Mouse (Mus musculus): Measurements from ENCODE around the gene Kcnq4. TPM values are rescaled to one million over a fixed set of nuclear protein-coding genes. Genes with fewer than 3 reads are reported as not detected.

Gene Kcnq4
- polyA plus RNA-seq, 1 experiment, result not detected

DNA sequence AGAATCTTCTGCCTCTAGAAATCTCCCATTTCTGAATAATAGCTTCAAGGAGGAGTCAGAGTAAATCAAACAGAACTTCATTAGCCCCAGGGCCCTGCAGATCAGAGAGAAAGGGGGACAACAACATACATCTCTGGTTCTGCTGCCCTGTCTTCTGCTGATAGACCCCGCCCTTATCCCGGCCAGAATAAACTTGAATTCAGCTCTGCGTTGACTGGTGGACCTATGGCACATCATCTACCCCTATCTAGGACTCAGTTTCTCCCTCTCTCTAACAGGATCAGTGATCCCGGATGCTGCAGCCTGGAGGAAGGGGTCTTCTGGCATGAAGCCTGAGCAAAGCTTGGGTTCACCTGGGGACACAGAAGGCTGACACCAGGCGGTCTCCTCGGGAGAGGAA, 17.8 kb downstream of the Kcnq4 start:
- Histone ChIP-seq H3K4me1 (ENCODE audit: control insufficient read depth, insufficient read depth, low read length) (no peaks in the 10 kb centered on the region; the same call in 1 of the 2 replicates), H3K4me3 (replicated peaks; ENCODE audit: control insufficient read depth, low read depth, low read length) (no peak overlapping the region), H3K27ac (ENCODE audit: control insufficient read depth, insufficient read depth, low read depth, low read length, poor library complexity) (no peak overlapping the region)
- TF ChIP-seq CTCF (IDR thresholded peaks at IDR 0.05; ENCODE audit: control insufficient read depth, insufficient read depth, low read length) (no peak), POLR2A (IDR thresholded peaks at IDR 0.05; ENCODE audit: borderline replicate concordance, control insufficient read depth, low read depth, low read length) (no peak)
- 25% methylated on average over 6 of the region's 6 CpGs for WGBS

DNA sequence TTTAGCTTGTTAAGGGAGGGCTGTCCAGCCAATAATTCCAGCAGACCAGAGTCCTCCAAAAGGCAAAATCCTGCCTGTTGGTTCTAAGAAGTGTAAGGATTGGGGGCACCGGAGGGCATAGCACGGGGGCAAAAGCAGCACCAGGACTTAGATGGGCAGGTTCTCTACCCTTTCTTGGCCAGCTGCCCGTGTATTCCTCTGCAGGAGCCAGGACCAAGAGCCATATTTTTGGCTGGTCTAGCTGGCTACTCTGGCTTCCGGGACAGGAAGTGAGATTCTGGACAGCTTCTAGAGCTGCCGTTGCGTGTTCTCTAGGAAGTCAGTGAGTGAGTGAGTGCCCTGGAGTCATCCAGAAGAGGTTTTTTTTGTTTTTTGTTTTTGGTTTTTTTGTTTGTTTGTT, 18.3 kb downstream of the Kcnq4 start:
- H3K4me3 ChIP-seq (replicated peaks; ENCODE audit: control insufficient read depth, low read depth, low read length), result no peak overlapping the region
- TF ChIP-seq POLR2A (IDR thresholded peaks at IDR 0.05; ENCODE audit: borderline replicate concordance, control insufficient read depth, low read depth, low read length) (no peak), CTCF (IDR thresholded peaks at IDR 0.05; ENCODE audit: control insufficient read depth, insufficient read depth, low read length) (no peak)
- 44% methylated on average over 6 of the region's 6 CpGs for WGBS
- no peaks in the 10 kb centered on the region; the same call in 1 of the 2 replicates for H3K4me1 ChIP-seq (ENCODE audit: control insufficient read depth, insufficient read depth, low read length)
- no peak overlapping the region for H3K27ac ChIP-seq (ENCODE audit: control insufficient read depth, insufficient read depth, low read depth, low read length, poor library complexity)

DNA sequence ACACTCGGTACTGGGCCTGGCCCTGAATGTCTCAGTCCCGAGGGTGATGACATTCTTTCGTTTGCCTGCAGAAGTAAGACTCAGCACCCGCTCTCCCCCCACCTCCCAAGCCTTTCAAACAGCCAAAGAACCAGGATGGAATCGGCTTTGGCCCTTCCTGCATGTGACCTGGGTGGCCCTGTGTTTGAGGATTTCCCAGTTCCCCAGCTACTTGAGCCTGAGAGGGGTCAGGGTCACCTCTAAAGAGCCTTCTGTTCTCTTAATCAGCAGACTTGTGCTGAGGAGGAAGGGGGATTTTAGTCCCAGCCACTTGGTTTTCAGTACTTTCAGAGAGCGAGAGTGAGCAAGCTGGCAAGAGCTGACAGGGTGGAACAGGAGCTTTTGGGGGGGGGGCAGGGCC, 19.0 kb downstream of the Kcnq4 start:
- TF ChIP-seq POLR2A (IDR thresholded peaks at IDR 0.05; ENCODE audit: borderline replicate concordance, control insufficient read depth, low read depth, low read length) (no peak), CTCF (IDR thresholded peaks at IDR 0.05; ENCODE audit: control insufficient read depth, insufficient read depth, low read length) (no peak)
- Histone ChIP-seq H3K27ac (ENCODE audit: control insufficient read depth, insufficient read depth, low read depth, low read length, poor library complexity) (no peak overlapping the region), H3K4me1 (ENCODE audit: control insufficient read depth, insufficient read depth, low read length) (no peaks in the 10 kb centered on the region; the same call in 1 of the 2 replicates), H3K4me3 (replicated peaks; ENCODE audit: control insufficient read depth, low read depth, low read length) (no peak overlapping the region)
- 72% methylated on average over 6 of the region's 6 CpGs for WGBS

DNA sequence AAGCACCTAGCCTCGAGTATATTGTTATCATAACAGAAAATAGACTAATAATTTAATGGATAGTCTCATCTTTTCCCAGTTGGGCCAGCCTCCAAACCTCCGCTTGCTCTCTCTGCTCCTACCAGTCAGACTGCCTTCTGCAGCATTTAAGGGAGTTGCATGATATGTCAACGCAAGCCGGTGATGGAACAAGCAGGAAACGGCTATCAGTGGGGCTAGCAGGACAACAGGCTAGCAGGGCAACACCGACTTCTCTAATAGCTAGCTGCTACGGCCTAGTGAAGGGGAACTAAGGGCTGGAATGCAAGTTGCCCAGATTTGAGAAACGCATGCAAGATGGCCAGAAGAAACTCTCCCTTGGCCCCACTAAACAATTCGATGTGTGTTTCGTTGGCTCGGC, 20.6 kb downstream of the Kcnq4 start:
- TF ChIP-seq CTCF (IDR thresholded peaks at IDR 0.05; ENCODE audit: control insufficient read depth, insufficient read depth, low read length) (no peak), POLR2A (IDR thresholded peaks at IDR 0.05; ENCODE audit: borderline replicate concordance, control insufficient read depth, low read depth, low read length) (no peak)
- H3K4me1 ChIP-seq (ENCODE audit: control insufficient read depth, insufficient read depth, low read length), result no peaks in the 10 kb centered on the region; the same call in 1 of the 2 replicates
- no peak overlapping the region for H3K27ac ChIP-seq (ENCODE audit: control insufficient read depth, insufficient read depth, low read depth, low read length, poor library complexity)
- no peak overlapping the region for H3K4me3 ChIP-seq (replicated peaks; ENCODE audit: control insufficient read depth, low read depth, low read length)
- WGBS, result 76% methylated on average over 11 of the region's 11 CpGs

DNA sequence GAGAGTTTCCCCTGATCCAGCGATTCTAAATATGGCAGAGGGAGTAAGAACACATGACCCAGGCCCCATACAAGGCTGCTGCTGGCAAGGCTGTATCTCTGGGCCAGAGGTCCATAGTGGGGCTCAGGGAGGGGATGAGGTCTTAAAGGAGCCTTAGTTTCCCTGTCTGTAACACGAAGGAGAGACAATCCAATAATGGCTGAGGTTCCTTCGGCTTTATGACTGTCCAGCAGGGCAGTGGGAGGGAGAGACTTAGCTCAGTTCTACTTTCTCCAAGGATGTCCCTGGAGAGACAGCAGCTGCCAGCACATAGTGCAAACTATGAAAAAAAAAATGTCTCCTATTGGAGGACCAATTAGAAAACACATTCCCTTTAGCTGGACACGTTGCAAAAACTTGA, 22.2 kb downstream of the Kcnq4 start:
- H3K27ac ChIP-seq (ENCODE audit: control insufficient read depth, insufficient read depth, low read depth, low read length, poor library complexity), result no peak overlapping the region
- 64% methylated on average over 4 of the region's 4 CpGs for WGBS
- TF ChIP-seq POLR2A (IDR thresholded peaks at IDR 0.05; ENCODE audit: borderline replicate concordance, control insufficient read depth, low read depth, low read length), result no peak
- TF ChIP-seq CTCF (IDR thresholded peaks at IDR 0.05; ENCODE audit: control insufficient read depth, insufficient read depth, low read length), result no peak
- H3K4me1 ChIP-seq (ENCODE audit: control insufficient read depth, insufficient read depth, low read length), result no peaks in the 10 kb centered on the region; the same call in 1 of the 2 replicates
- no peak overlapping the region for H3K4me3 ChIP-seq (replicated peaks; ENCODE audit: control insufficient read depth, low read depth, low read length)

DNA sequence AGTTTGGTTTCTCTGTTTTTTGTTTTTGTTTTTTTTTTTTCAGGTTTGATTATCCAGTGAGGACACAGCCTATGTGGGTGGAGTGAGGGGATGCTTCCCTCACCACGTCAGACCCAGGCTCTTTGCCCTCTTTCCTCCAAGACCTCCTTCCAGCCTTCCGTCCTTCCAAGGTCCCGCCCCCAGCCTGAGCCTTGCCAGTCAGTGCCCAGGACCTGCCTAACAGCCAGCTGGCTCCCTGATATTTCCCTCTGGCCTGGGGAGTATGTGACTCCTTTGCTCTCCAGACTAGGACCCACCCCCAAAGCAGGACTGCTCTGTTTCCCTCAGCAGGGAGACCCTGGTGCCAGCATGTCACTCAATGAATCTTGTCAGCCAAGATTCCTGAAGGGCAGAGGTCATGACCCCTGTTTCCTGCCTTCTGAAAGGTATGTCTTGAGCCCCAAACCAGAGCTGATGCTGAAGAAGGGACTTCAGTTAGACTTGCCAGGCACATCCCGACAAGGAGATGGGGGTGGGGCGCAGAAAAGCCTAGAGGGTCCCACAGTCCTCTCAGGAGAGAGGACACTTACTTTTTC, 22.8 kb downstream of the Kcnq4 start:
- TF ChIP-seq POLR2A (IDR thresholded peaks at IDR 0.05; ENCODE audit: borderline replicate concordance, control insufficient read depth, low read depth, low read length) (no peak), CTCF (IDR thresholded peaks at IDR 0.05; ENCODE audit: control insufficient read depth, insufficient read depth, low read length) (no peak)
- Histone ChIP-seq H3K4me1 (ENCODE audit: control insufficient read depth, insufficient read depth, low read length) (no peaks in the 10 kb centered on the region; the same call in 1 of the 2 replicates), H3K4me3 (replicated peaks; ENCODE audit: control insufficient read depth, low read depth, low read length) (no peak overlapping the region), H3K27ac (ENCODE audit: control insufficient read depth, insufficient read depth, low read depth, low read length, poor library complexity) (no peak overlapping the region)
- WGBS, result 66% methylated on average over 5 of the region's 5 CpGs

DNA sequence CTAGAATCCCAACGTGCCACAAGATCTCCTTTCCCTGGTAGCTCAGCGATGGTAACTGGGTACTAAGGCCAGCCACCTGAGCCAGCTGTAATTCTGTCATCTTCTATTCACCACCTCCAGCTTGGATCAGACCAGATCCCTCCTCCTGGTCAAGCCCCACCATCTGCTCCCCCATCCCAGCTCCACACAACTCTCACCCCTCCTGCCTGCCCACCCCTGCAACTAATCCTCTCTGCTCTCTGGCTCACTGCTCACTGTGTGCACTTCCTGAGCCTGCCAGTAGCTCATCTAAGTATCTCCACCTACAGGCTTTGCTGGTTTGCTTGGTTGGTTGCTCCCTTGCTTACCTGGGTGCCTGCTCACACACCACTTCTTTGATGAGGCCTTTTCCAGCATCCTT, 26.8 kb downstream of the Kcnq4 start:
- Histone ChIP-seq H3K4me3 (replicated peaks; ENCODE audit: control insufficient read depth, low read depth, low read length) (no peak overlapping the region), H3K4me1 (ENCODE audit: control insufficient read depth, insufficient read depth, low read length) (no peaks in the 10 kb centered on the region), H3K27ac (ENCODE audit: control insufficient read depth, insufficient read depth, low read depth, low read length, poor library complexity) (no peak overlapping the region)
- 64% methylated on average over 2 of the region's 2 CpGs for WGBS
- TF ChIP-seq CTCF (IDR thresholded peaks at IDR 0.05; ENCODE audit: control insufficient read depth, insufficient read depth, low read length), result no peak
- TF ChIP-seq POLR2A (IDR thresholded peaks at IDR 0.05; ENCODE audit: borderline replicate concordance, control insufficient read depth, low read depth, low read length), result no peak

DNA sequence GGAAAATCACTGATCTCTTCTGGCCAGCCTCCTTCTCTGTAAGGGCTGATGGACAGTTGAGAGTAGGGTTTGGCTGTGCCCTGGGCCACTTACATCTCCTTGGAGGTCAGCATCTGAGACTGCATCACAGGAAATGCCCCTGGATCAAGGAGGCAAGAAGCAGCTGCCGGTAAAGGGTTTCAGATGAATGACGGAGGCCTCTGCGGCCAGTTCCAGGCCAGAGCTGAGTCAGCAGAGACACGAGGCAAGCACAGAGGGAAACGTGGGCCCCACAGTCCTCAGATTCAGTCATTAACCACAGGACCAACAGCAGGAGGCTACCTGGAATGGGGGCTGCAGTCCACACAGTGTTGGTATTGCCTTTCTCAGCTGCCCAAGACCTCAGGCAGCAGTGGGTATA, 29.3 kb downstream of the Kcnq4 start:
- Histone ChIP-seq H3K27ac (ENCODE audit: control insufficient read depth, insufficient read depth, low read depth, low read length, poor library complexity) (no peak overlapping the region), H3K4me1 (ENCODE audit: control insufficient read depth, insufficient read depth, low read length) (peaks cover 2% of the 10 kb centered on the region; the same call in 1 of the 2 replicates), H3K4me3 (replicated peaks; ENCODE audit: control insufficient read depth, low read depth, low read length) (no peak overlapping the region)
- no peak for TF ChIP-seq CTCF (IDR thresholded peaks at IDR 0.05; ENCODE audit: control insufficient read depth, insufficient read depth, low read length)
- 25% methylated on average over 5 of the region's 5 CpGs for WGBS

DNA sequence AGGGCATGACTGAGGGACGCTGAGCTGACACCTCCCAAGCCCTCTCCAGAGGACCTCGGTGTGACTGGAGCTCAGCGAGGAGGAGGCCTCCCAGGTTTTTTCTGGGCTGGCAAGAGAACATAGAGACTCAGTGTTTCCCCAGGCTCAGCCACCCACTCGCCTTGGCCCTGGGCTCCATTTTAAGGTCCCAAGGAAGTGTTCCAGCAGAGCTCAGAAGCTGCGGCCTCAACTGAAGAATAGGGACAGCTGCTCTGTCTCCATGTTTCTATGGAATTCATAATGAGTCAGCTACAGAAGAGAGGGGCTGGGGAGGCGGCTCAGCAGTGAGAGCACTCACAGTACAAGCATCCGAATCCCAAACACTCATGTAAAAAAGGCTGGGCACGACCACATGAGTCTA, 30.8 kb downstream of the Kcnq4 start:
- Histone ChIP-seq H3K4me1 (ENCODE audit: control insufficient read depth, insufficient read depth, low read length) (peaks cover 2% of the 10 kb centered on the region; the same call in 1 of the 2 replicates), H3K27ac (ENCODE audit: control insufficient read depth, insufficient read depth, low read depth, low read length, poor library complexity) (no peak overlapping the region), H3K4me3 (replicated peaks; ENCODE audit: control insufficient read depth, low read depth, low read length) (no peak overlapping the region)
- WGBS, result 78% methylated on average over 8 of the region's 8 CpGs
- TF ChIP-seq CTCF (IDR thresholded peaks at IDR 0.05; ENCODE audit: control insufficient read depth, insufficient read depth, low read length) (no peak), POLR2A (IDR thresholded peaks at IDR 0.05; ENCODE audit: borderline replicate concordance, control insufficient read depth, low read depth, low read length) (no peak)
